Mouse (Mus musculus) natural killer cell, adult 2 months (primary cell): Measurements from ENCODE around the gene Sowaha.
A peak's percentile ranks its signal among the peaks of the same experiment; 100 is the strongest.

Source experiments
- DNase-seq, 2 experiments: peaks; one replicate each; pipeline ENCODE4 v3.0.0; 2022; ENCODE audit warnings: low spot score in 2 of 2

The Sowaha gene

GRCm38 (mm10) chr11:53479783-53480301 lies at the start of gene Sowaha, which contains the start of gene Gm9945:
TSS of gene Sowaha (minus strand) at chr11:53480274.
TSS of gene Gm9945 (plus strand) at chr11:53480166.
- DNase-seq = no peak

GRCm38 (mm10) chr11:53529253-53529557 lies 49.1 kb upstream of the Sowaha start:
- DNase-seq = no peak

GRCm38 (mm10) chr11:53528397-53529252 lies 48.6 kb upstream of the Sowaha start:
- peak in 1 of 2 experiments; percentile 15 for DNase-seq

- DNase-seq = no peak
These were observed 45.4 kb upstream of the Sowaha start for GRCm38 (mm10) chr11:53525461-53525860.

GRCm38 (mm10) chr11:53524905-53525304 lies 44.8 kb upstream of the Sowaha start:
- no peak for DNase-seq

GRCm38 (mm10) chr11:53523545-53524405 lies 43.7 kb upstream of the Sowaha start:
- no peak for DNase-seq

GRCm38 (mm10) chr11:53522930-53523329 lies 42.9 kb upstream of the Sowaha start:
- DNase-seq = no peak

GRCm38 (mm10) chr11:53522362-53522761 lies 42.3 kb upstream of the Sowaha start:
- no peak for DNase-seq

- DNase-seq = no peak
These were observed 41.7 kb upstream of the Sowaha start for GRCm38 (mm10) chr11:53521821-53522131.

GRCm38 (mm10) chr11:53521120-53521820 lies 41.2 kb upstream of the Sowaha start:
- no peak for DNase-seq

- DNase-seq = no peak
These were observed 40.3 kb upstream of the Sowaha start for GRCm38 (mm10) chr11:53520122-53520978.

- DNase-seq = no peak
These were observed 39.4 kb upstream of the Sowaha start, which contains the start of gene Sept8 for GRCm38 (mm10) chr11:53519207-53520121. TSS of gene Sept8 (plus strand) at chr11:53519257.

- DNase-seq = no peak
These were observed 38.7 kb upstream of the Sowaha start for GRCm38 (mm10) chr11:53518759-53519158.

- no peak for DNase-seq
These were observed 36.9 kb upstream of the Sowaha start for GRCm38 (mm10) chr11:53516775-53517627.

- no peak for DNase-seq
These were observed 30.3 kb upstream of the Sowaha start for GRCm38 (mm10) chr11:53510351-53510750.

- no peak for DNase-seq
These were observed 28.5 kb upstream of the Sowaha start for GRCm38 (mm10) chr11:53508591-53508990.

GRCm38 (mm10) chr11:53508152-53508551 lies 28.1 kb upstream of the Sowaha start:
- DNase-seq = no peak

GRCm38 (mm10) chr11:53507098-53507805 lies 27.2 kb upstream of the Sowaha start:
- no peak for DNase-seq
